Mouse (Mus musculus) natural killer cell, adult 2 months (primary cell): ENCODE data around the gene Foxp1.
A peak's percentile ranks its signal among the peaks of the same experiment; 100 is the strongest.

ENCODE experiments used
- DNase-seq, 2 experiments: peaks; one replicate each; pipeline ENCODE4 v3.0.0; 2022; ENCODE audit warnings: low spot score in 2 of 2

The Foxp1 gene

GRCm38 (mm10) chr6:99056379-99056778 is 466.1 kb downstream of the Foxp1 start:
- no peak for DNase-seq

- peak in 1 of 2 experiments; percentile 63 for DNase-seq
These were observed 468.5 kb downstream of the Foxp1 start for GRCm38 (mm10) chr6:99053998-99054397.

- peak in 1 of 2 experiments; percentile 79 for DNase-seq
These were observed 469.4 kb downstream of the Foxp1 start for GRCm38 (mm10) chr6:99053111-99053510.

- no peak for DNase-seq
These were observed 470.8 kb downstream of the Foxp1 start for GRCm38 (mm10) chr6:99051724-99052123.

- peak in 1 of 2 experiments; percentile 41 for DNase-seq
These were observed 472.1 kb downstream of the Foxp1 start for GRCm38 (mm10) chr6:99050288-99051006.

GRCm38 (mm10) chr6:99047322-99047721 is 475.2 kb downstream of the Foxp1 start:
- no peak for DNase-seq

GRCm38 (mm10) chr6:99045845-99046788 is 476.4 kb downstream of the Foxp1 start:
- no peak for DNase-seq

- no peak for DNase-seq
These were observed 478.4 kb downstream of the Foxp1 start for GRCm38 (mm10) chr6:99043932-99044664.

- DNase-seq = no peak
These were observed 479.3 kb downstream of the Foxp1 start for GRCm38 (mm10) chr6:99043226-99043625.

- DNase-seq = no peak
These were observed 480.2 kb downstream of the Foxp1 start for GRCm38 (mm10) chr6:99042175-99042954.

- DNase-seq = no peak
These were observed 483.5 kb downstream of the Foxp1 start for GRCm38 (mm10) chr6:99038977-99039376.

GRCm38 (mm10) chr6:99035459-99036375 is 486.8 kb downstream of the Foxp1 start:
- DNase-seq = no peak

- no peak for DNase-seq
These were observed 489.5 kb downstream of the Foxp1 start for GRCm38 (mm10) chr6:99033062-99033461.

GRCm38 (mm10) chr6:99031321-99031903 is 491.1 kb downstream of the Foxp1 start:
- DNase-seq = peak in 1 of 2 experiments; percentile 36

GRCm38 (mm10) chr6:99030251-99030650 is 492.3 kb downstream of the Foxp1 start:
- DNase-seq = no peak

GRCm38 (mm10) chr6:99029438-99029837 is 493.1 kb downstream of the Foxp1 start:
- DNase-seq = no peak

- no peak for DNase-seq
These were observed 493.6 kb downstream of the Foxp1 start for GRCm38 (mm10) chr6:99028989-99029305.

GRCm38 (mm10) chr6:99028161-99028988 is 494.1 kb downstream of the Foxp1 start:
- DNase-seq = peak in 1 of 2 experiments; percentile 54
